Mouse (Mus musculus) hindbrain, embryonic 12.5 days (tissue): ENCODE results near the gene Otud7b. TPM values are rescaled to one million over a fixed set of nuclear protein-coding genes. Genes with fewer than 3 reads are reported as not detected.

ENCODE experiments used
- ATAC-seq: fragments of 200-750 bp; cut with Nextera tagmentation; 2 replicates; pipeline ENCODE4 v1.8.0; 2017; ENCODE audit warnings: moderate TSS enrichment; ENCODE audit not compliant: low FRiP score
- H3K27ac ChIP-seq: fragments of 300-500 bp; sonication (generic); 2 replicates; pipeline ENCODE4 v1.5.1; 2016; ENCODE audit warnings: mild to moderate bottlenecking
- H3K27me3 ChIP-seq: fragments of 300-500 bp; sonication (generic); 2 replicates; pipeline ENCODE4 v1.6.1; 2016; ENCODE audit warnings: mild to moderate bottlenecking
- H3K36me3 ChIP-seq: fragments of 300-500 bp; sonication (generic); 2 replicates; pipeline ENCODE4 v1.6.1; 2016; ENCODE audit warnings: mild to moderate bottlenecking
- H3K4me1 ChIP-seq: fragments of 300-500 bp; sonication (generic); 2 replicates; pipeline ENCODE4 v1.6.1; 2016
- H3K4me2 ChIP-seq: fragments of 300-500 bp; sonication (generic); replicated peaks from 2 replicates; pipeline ENCODE4 v1.6.1; 2016; ENCODE audit warnings: mild to moderate bottlenecking
- H3K4me3 ChIP-seq: fragments of 300-500 bp; sonication (generic); 2 replicates; pipeline ENCODE4 v1.5.1; 2016; ENCODE audit warnings: mild to moderate bottlenecking
- H3K9ac ChIP-seq: fragments of 300-500 bp; sonication (generic); 2 replicates; pipeline ENCODE4 v1.6.1; 2016; ENCODE audit warnings: mild to moderate bottlenecking, moderate library complexity
- H3K9me3 ChIP-seq: fragments of 300-500 bp; sonication (generic); replicated peaks from 2 replicates; pipeline ENCODE4 v1.6.1; 2016; ENCODE audit warnings: mild to moderate bottlenecking
- WGBS: fragments of 180-500 bp; shearing (Covaris S2); methylation state at CpG from one replicate; pipeline ENCODE4 v1.1.7; 2016; 5-methylcytosine and 5-hydroxymethylcytosine counted together
- polyA plus RNA-seq: library from polyadenylated mRNA; unstranded; fragments of >200 nt; fragmentation: Nextera tagmentation; extraction: Ambion mirVana; gene quantifications from 2 replicates; pipeline ENCODE4 v1.2.1, GENCODE M21; 2016

Otud7b gene
- polyA plus RNA-seq, 1 experiment from 2014 or later = 18.2 TPM

GRCm38 (mm10) chr3:96113251-96113650 lies 8.9 kb downstream of the Otud7b start:
- Histone ChIP-seq H3K9ac (no peak overlapping the region), H3K27ac (no peak overlapping the region), H3K27me3 (no peaks in the 10 kb centered on the region), H3K4me1 (no peaks in the 10 kb centered on the region; the same call in 1 of the 2 replicates), H3K9me3 (no peaks in the 10 kb centered on the region), H3K4me3 (no peak overlapping the region), H3K36me3 (peaks cover 3% of the 10 kb centered on the region; the same call in 1 of the 2 replicates), H3K4me2 (no peak overlapping the region)
- ATAC-seq = no peak
- WGBS = 61% methylated on average over 3 of the region's 3 CpGs

- Histone ChIP-seq H3K4me2 (no peak overlapping the region), H3K9me3 (no peaks in the 10 kb centered on the region), H3K9ac (no peak overlapping the region), H3K27ac (no peak overlapping the region), H3K36me3 (no peaks in the 10 kb centered on the region), H3K4me3 (no peak overlapping the region), H3K4me1 (no peaks in the 10 kb centered on the region), H3K27me3 (no peaks in the 10 kb centered on the region)
- WGBS = 84% methylated on average over 2 of the region's 2 CpGs
- ATAC-seq = no peak
These were observed 13.8 kb downstream of the Otud7b start for GRCm38 (mm10) chr3:96118142-96118541.

GRCm38 (mm10) chr3:96118702-96119101 lies 14.4 kb downstream of the Otud7b start:
- WGBS = 96% methylated on average over 2 of the region's 2 CpGs
- H3K27me3 ChIP-seq = no peaks in the 10 kb centered on the region
- H3K4me1 ChIP-seq = no peaks in the 10 kb centered on the region
- H3K9ac ChIP-seq = no peak overlapping the region
- ATAC-seq = no peak
- H3K4me2 ChIP-seq = no peak overlapping the region
- H3K4me3 ChIP-seq = no peak overlapping the region
- no peak overlapping the region for H3K27ac ChIP-seq
- H3K36me3 ChIP-seq = no peaks in the 10 kb centered on the region
- H3K9me3 ChIP-seq = no peaks in the 10 kb centered on the region

- Histone ChIP-seq H3K4me3 (no peak overlapping the region), H3K36me3 (no peaks in the 10 kb centered on the region), H3K4me2 (no peak overlapping the region), H3K9ac (no peak overlapping the region), H3K4me1 (no peaks in the 10 kb centered on the region), H3K27ac (no peak overlapping the region), H3K9me3 (no peaks in the 10 kb centered on the region), H3K27me3 (no peaks in the 10 kb centered on the region)
- no peak for ATAC-seq
- WGBS = 94% methylated on average over 5 of the region's 5 CpGs
These were observed 19.9 kb downstream of the Otud7b start for GRCm38 (mm10) chr3:96124235-96124634.

- no peaks in the 10 kb centered on the region for H3K4me1 ChIP-seq
- no peaks in the 10 kb centered on the region for H3K27me3 ChIP-seq
- no peak overlapping the region for H3K27ac ChIP-seq
- H3K9me3 ChIP-seq = no peaks in the 10 kb centered on the region
- ATAC-seq = no peak
- no peaks in the 10 kb centered on the region for H3K36me3 ChIP-seq
- no peak overlapping the region for H3K4me3 ChIP-seq
- no peak overlapping the region for H3K4me2 ChIP-seq
- H3K9ac ChIP-seq = no peak overlapping the region
These were observed 23.8 kb downstream of the Otud7b start for GRCm38 (mm10) chr3:96128128-96128527.

- H3K27ac ChIP-seq = no peak overlapping the region
- H3K9ac ChIP-seq = no peak overlapping the region
- no peaks in the 10 kb centered on the region for H3K27me3 ChIP-seq
- 82% methylated on average over 3 of the region's 3 CpGs for WGBS
- H3K4me2 ChIP-seq = no peak overlapping the region
- H3K9me3 ChIP-seq = no peaks in the 10 kb centered on the region
- no peaks in the 10 kb centered on the region for H3K36me3 ChIP-seq
- no peaks in the 10 kb centered on the region for H3K4me1 ChIP-seq
- no peak for ATAC-seq
- no peak overlapping the region for H3K4me3 ChIP-seq
These were observed 28.2 kb downstream of the Otud7b start for GRCm38 (mm10) chr3:96132478-96132877.

GRCm38 (mm10) chr3:96133327-96133905 lies 29.1 kb downstream of the Otud7b start:
- H3K9me3 ChIP-seq = no peaks in the 10 kb centered on the region
- no peak for ATAC-seq
- 68% methylated on average over 11 of the region's 11 CpGs for WGBS
- no peak overlapping the region for H3K9ac ChIP-seq
- H3K27ac ChIP-seq = no peak overlapping the region
- H3K4me1 ChIP-seq = no peaks in the 10 kb centered on the region
- no peak overlapping the region for H3K4me2 ChIP-seq
- no peak overlapping the region for H3K4me3 ChIP-seq
- no peaks in the 10 kb centered on the region for H3K36me3 ChIP-seq
- no peaks in the 10 kb centered on the region for H3K27me3 ChIP-seq

GRCm38 (mm10) chr3:96135011-96135410 lies 30.7 kb downstream of the Otud7b start:
- Histone ChIP-seq H3K36me3 (no peaks in the 10 kb centered on the region), H3K4me1 (no peaks in the 10 kb centered on the region), H3K9ac (no peak overlapping the region), H3K27ac (no peak overlapping the region), H3K4me3 (no peak overlapping the region), H3K27me3 (no peaks in the 10 kb centered on the region), H3K9me3 (no peaks in the 10 kb centered on the region), H3K4me2 (no peak overlapping the region)
- WGBS = 77% methylated on average over 3 of the region's 3 CpGs
- ATAC-seq = no peak

- H3K27me3 ChIP-seq = no peaks in the 10 kb centered on the region
- H3K27ac ChIP-seq = no peak overlapping the region
- no peaks in the 10 kb centered on the region for H3K4me1 ChIP-seq
- no peak overlapping the region for H3K9ac ChIP-seq
- H3K4me2 ChIP-seq = no peak overlapping the region
- WGBS = 31% methylated on average over 5 of the region's 5 CpGs
- no peaks in the 10 kb centered on the region for H3K9me3 ChIP-seq
- H3K36me3 ChIP-seq = peaks cover 43% of the 10 kb centered on the region
- ATAC-seq = no peak
- no peak overlapping the region for H3K4me3 ChIP-seq
These were observed 43.6 kb downstream of the Otud7b start for GRCm38 (mm10) chr3:96147950-96148349.

- Histone ChIP-seq H3K27ac (no peak overlapping the region), H3K9me3 (no peaks in the 10 kb centered on the region), H3K4me3 (no peak overlapping the region), H3K4me1 (no peaks in the 10 kb centered on the region), H3K36me3 (peaks cover 56% of the 10 kb centered on the region), H3K4me2 (no peak overlapping the region), H3K27me3 (no peaks in the 10 kb centered on the region), H3K9ac (no peak overlapping the region)
- 94% methylated on average over 7 of the region's 7 CpGs for WGBS
- no peak for ATAC-seq
These were observed 47.5 kb downstream of the Otud7b start for GRCm38 (mm10) chr3:96151836-96152235.

- H3K9me3 ChIP-seq = no peaks in the 10 kb centered on the region
- no peak overlapping the region for H3K4me2 ChIP-seq
- H3K4me1 ChIP-seq = no peaks in the 10 kb centered on the region
- no peaks in the 10 kb centered on the region for H3K27me3 ChIP-seq
- H3K9ac ChIP-seq = no peak overlapping the region
- H3K27ac ChIP-seq = no peak overlapping the region
- ATAC-seq = no peak
- peaks cover 56% of the 10 kb centered on the region for H3K36me3 ChIP-seq
- WGBS = 98% methylated on average over 5 of the region's 5 CpGs
- no peak overlapping the region for H3K4me3 ChIP-seq
These were observed 48.3 kb downstream of the Otud7b start for GRCm38 (mm10) chr3:96152611-96153010.

GRCm38 (mm10) chr3:96155501-96155900 lies 51.2 kb downstream of the Otud7b start:
- Histone ChIP-seq H3K4me1 (peaks cover 3% of the 10 kb centered on the region), H3K27me3 (no peaks in the 10 kb centered on the region; the same call in 1 of the 2 replicates), H3K4me3 (no peak overlapping the region), H3K9me3 (no peaks in the 10 kb centered on the region), H3K36me3 (peaks cover 56% of the 10 kb centered on the region), H3K4me2 (no peak overlapping the region), H3K27ac (no peak overlapping the region), H3K9ac (no peak overlapping the region)
- no peak for ATAC-seq
- 85% methylated on average over 8 of the region's 8 CpGs for WGBS

- no peak overlapping the region for H3K9ac ChIP-seq
These were observed 55.5 kb downstream of the Otud7b start for GRCm38 (mm10) chr3:96159820-96160219.

More at GRCm38 (mm10) chr3:96159820-96160219, 55.5 kb downstream of the Otud7b start:
- Histone ChIP-seq H3K36me3 (peaks cover 13% of the 10 kb centered on the region), H3K9me3 (no peaks in the 10 kb centered on the region), H3K4me3 (no peak overlapping the region), H3K27ac (no peak overlapping the region), H3K4me2 (no peak overlapping the region), H3K4me1 (peaks cover 25% of the 10 kb centered on the region), H3K27me3 (no peaks in the 10 kb centered on the region; the same call in 1 of the 2 replicates)
- 74% methylated on average over 4 of the region's 4 CpGs for WGBS
- ATAC-seq = no peak
